Mouse (Mus musculus) left cerebral cortex, adult 11 months (tissue): ENCODE results near the gene Dlg1.

Experiments used
- DNase-seq: peaks from one replicate; pipeline ENCODE4 v3.0.0; 2022; ENCODE audit warnings: low spot score

Gene Dlg1

GRCm38 (mm10) chr16:31863920-31864319 is 200.7 kb downstream of the Dlg1 start:
- no peak for DNase-seq

- no peak for DNase-seq
Measured at GRCm38 (mm10) chr16:31865242-31865641, 202.0 kb downstream of the Dlg1 start.

- DNase-seq = no peak
Measured at GRCm38 (mm10) chr16:31866911-31867310, 203.7 kb downstream of the Dlg1 start.

- DNase-seq = no peak
Measured at GRCm38 (mm10) chr16:31867736-31868135, 204.5 kb downstream of the Dlg1 start.

GRCm38 (mm10) chr16:31873721-31874120 is 210.5 kb downstream of the Dlg1 start:
- DNase-seq = no peak

GRCm38 (mm10) chr16:31875391-31875790 is 212.1 kb downstream of the Dlg1 start:
- DNase-seq = no peak

GRCm38 (mm10) chr16:31876386-31876785 is 213.1 kb downstream of the Dlg1 start:
- peak; percentile 62 for DNase-seq

GRCm38 (mm10) chr16:31878052-31878451 is 214.8 kb downstream of the Dlg1 start:
- no peak for DNase-seq

GRCm38 (mm10) chr16:31878573-31879257 is 215.5 kb downstream of the Dlg1 start, which contains the start of gene Meltf:
TSS of gene Meltf (plus strand) at chr16:31878810.
- DNase-seq = no peak

GRCm38 (mm10) chr16:31880146-31880840 is 217.1 kb downstream of the Dlg1 start:
- no peak for DNase-seq

- DNase-seq = no peak
Measured at GRCm38 (mm10) chr16:31882381-31882908, 219.2 kb downstream of the Dlg1 start.

GRCm38 (mm10) chr16:31883302-31883701 is 220.1 kb downstream of the Dlg1 start:
- DNase-seq = no peak

- DNase-seq = no peak
Measured at GRCm38 (mm10) chr16:31883902-31884301, 220.7 kb downstream of the Dlg1 start.

- no peak for DNase-seq
Measured at GRCm38 (mm10) chr16:31890907-31891306, 227.7 kb downstream of the Dlg1 start.

- no peak for DNase-seq
Measured at GRCm38 (mm10) chr16:31893396-31894141, 230.3 kb downstream of the Dlg1 start.

GRCm38 (mm10) chr16:31896971-31897774 is 233.9 kb downstream of the Dlg1 start:
- peak; percentile 76 for DNase-seq

- DNase-seq = peak; percentile 86
Measured at GRCm38 (mm10) chr16:31898546-31899326, 235.5 kb downstream of the Dlg1 start.

- no peak for DNase-seq
Measured at GRCm38 (mm10) chr16:31901886-31902285, 238.6 kb downstream of the Dlg1 start.

- DNase-seq = no peak
Measured at GRCm38 (mm10) chr16:31903239-31903638, 240.0 kb downstream of the Dlg1 start.

GRCm38 (mm10) chr16:31905331-31905730 is 242.1 kb downstream of the Dlg1 start:
- no peak for DNase-seq
